Mouse (Mus musculus) brain, embryonic 14.5 days (tissue): Measurements from ENCODE around the gene Rgma.

Experiments used
- CTCF ChIP-seq: fragments of 200-500 bp; IDR thresholded peaks from 2 replicates; pipeline ENCODE4 v1.5.1; 2012; ENCODE audit warnings: inconsistent platforms, mild to moderate bottlenecking, moderate library complexity, borderline replicate concordance; ENCODE audit not compliant: insufficient read depth, insufficient read length; ENCODE audit errors: extremely low read depth
- POLR2A ChIP-seq: fragments of 200-500 bp; IDR thresholded peaks from 2 replicates; pipeline ENCODE4 v1.6.1; 2012; ENCODE audit warnings: mild to moderate bottlenecking, inconsistent platforms, borderline replicate concordance; ENCODE audit not compliant: poor library complexity, insufficient read depth, insufficient read length, severe bottlenecking; ENCODE audit errors: extremely low read depth

- no peak for TF ChIP-seq POLR2A
- no peak for TF ChIP-seq CTCF
Observed at GRCm38 (mm10) chr7:73433637-73434335, 58.5 kb downstream of the Rgma start.
